Mouse (Mus musculus) heart, adult 2 months (tissue): ENCODE measurements at regions not wholly inside any gene's neighbourhood (a gene's known extent, or its start where the extent isn't known, plus 50 kb on each side); places are given as distances from the start of the nearest gene placed in this dataset.
A peak's percentile ranks its signal among the peaks of the same experiment; 100 is the strongest.

Experiments
- DNase-seq, 2 experiments: peaks; one replicate each; pipeline ENCODE4 v3.0.0; 2021
- H3K27ac ChIP-seq: fragments of 200-600 bp; 2 replicates; pipeline ENCODE4 v1.8.1; 2022
- H3K27me3 ChIP-seq: fragments of 200-500 bp; 2 replicates; pipeline ENCODE4 v1.6.1; 2012; ENCODE audit warnings: mild to moderate bottlenecking, low read length, inconsistent platforms, mixed read lengths; ENCODE audit not compliant: control insufficient read depth, insufficient read depth
- H3K36me3 ChIP-seq: fragments of 200-500 bp; 2 replicates; pipeline ENCODE4 v1.6.1; 2012; ENCODE audit warnings: low read length, inconsistent platforms; ENCODE audit not compliant: control insufficient read depth, insufficient read depth
- H3K4me1 ChIP-seq: fragments of 200-500 bp; 2 replicates; pipeline ENCODE4 v1.6.1; 2011; ENCODE audit warnings: low read length; ENCODE audit not compliant: control insufficient read depth, insufficient read depth
- H3K4me3 ChIP-seq: fragments of 200-600 bp; 2 replicates; pipeline ENCODE4 v1.8.1; 2022
- H3K79me2 ChIP-seq: fragments of 200-500 bp; replicated peaks from 2 replicates; pipeline ENCODE4 v1.6.1; 2012; ENCODE audit warnings: mild to moderate bottlenecking, inconsistent platforms, low read length, moderate library complexity, mixed read lengths; ENCODE audit not compliant: control insufficient read depth, insufficient read depth
- H3K9ac ChIP-seq: fragments of 200-500 bp; 2 replicates; pipeline ENCODE4 v1.6.1; 2012; ENCODE audit warnings: low read depth, mild to moderate bottlenecking, control low read depth, inconsistent platforms, low read length, mixed read lengths
- CTCF ChIP-seq: fragments of 200-600 bp; IDR thresholded peaks from 2 replicates; pipeline ENCODE4 v1.8.1; 2022; ENCODE audit warnings: antibody characterized with exemption, mild to moderate bottlenecking, moderate library complexity
- EP300 ChIP-seq: fragments of 200-500 bp; IDR thresholded peaks from 2 replicates; pipeline ENCODE4 v1.6.1; 2011; ENCODE audit warnings: low read depth, low read length, control low read depth; ENCODE audit not compliant: insufficient read depth
- POLR2A ChIP-seq: fragments of 200-500 bp; IDR thresholded peaks from 2 replicates; pipeline ENCODE4 v1.6.1; 2011; ENCODE audit warnings: mild to moderate bottlenecking, low read depth, low read length, control low read depth; ENCODE audit not compliant: insufficient read depth
- WGBS: fragments of 180-500 bp; shearing (Covaris S2); methylation state at CpG from one replicate; pipeline ENCODE4 v1.1.7; 2018; 5-methylcytosine and 5-hydroxymethylcytosine counted together
- intact Hi-C: fragments of 180-260 bp; cut with DNase I; formaldehyde crosslinking; loops from one replicate; pipeline ENCODE4 v1.15.1; 2025

GRCm38 (mm10) chr14:71491201-71491600 is 891.6 kb upstream of the Fam160b2 start:
- H3K4me1 ChIP-seq, result no peaks in the 10 kb centered on the region
- WGBS, result 83% methylated on average over 7 of the region's 7 CpGs
- H3K79me2 ChIP-seq, result no peaks in the 10 kb centered on the region
- H3K36me3 ChIP-seq, result no peaks in the 10 kb centered on the region
- no peak for DNase-seq
- no peak overlapping the region for H3K27ac ChIP-seq
- intact Hi-C loops, result no loop called here
- no peaks in the 10 kb centered on the region for H3K27me3 ChIP-seq
- no peak for TF ChIP-seq EP300
- no peak for TF ChIP-seq POLR2A
- TF ChIP-seq CTCF, result no peak
- H3K4me3 ChIP-seq, result no peak overlapping the region
- no peak overlapping the region for H3K9ac ChIP-seq

- WGBS, result 69% methylated on average over 12 of the region's 12 CpGs
- H3K27me3 ChIP-seq, result no peaks in the 10 kb centered on the region
- intact Hi-C loops, result no loop called here
Measured at GRCm38 (mm10) chr14:71486176-71486970, 886.7 kb upstream of the Fam160b2 start.

GRCm38 (mm10) chr14:71475656-71476055 is 876.0 kb upstream of the Fam160b2 start:
- WGBS, result 49% methylated on average over 2 of the region's 2 CpGs

More at GRCm38 (mm10) chr14:71486176-71486970, 886.7 kb upstream of the Fam160b2 start:
- Histone ChIP-seq H3K27ac (no peak overlapping the region), H3K4me1 (no peaks in the 10 kb centered on the region), H3K9ac (no peak overlapping the region), H3K4me3 (no peak overlapping the region), H3K36me3 (no peaks in the 10 kb centered on the region), H3K79me2 (no peaks in the 10 kb centered on the region)
- DNase-seq, result no peak
- TF ChIP-seq POLR2A, result no peak
- no peak for TF ChIP-seq CTCF
- TF ChIP-seq EP300, result no peak

GRCm38 (mm10) chr14:71473907-71474306 is 874.3 kb upstream of the Fam160b2 start:
- WGBS, result 52% methylated on average over 6 of the region's 6 CpGs
- intact Hi-C loops, result no loop called here
- Histone ChIP-seq H3K27ac (no peak overlapping the region), H3K79me2 (no peaks in the 10 kb centered on the region), H3K27me3 (no peaks in the 10 kb centered on the region), H3K4me3 (no peak overlapping the region), H3K4me1 (no peaks in the 10 kb centered on the region), H3K36me3 (no peaks in the 10 kb centered on the region), H3K9ac (no peak overlapping the region)
- peak; percentile 21 to 29 for DNase-seq
- TF ChIP-seq POLR2A (no peak), CTCF (no peak), EP300 (no peak)

More at GRCm38 (mm10) chr14:71475656-71476055, 876.0 kb upstream of the Fam160b2 start:
- TF ChIP-seq CTCF (peak; percentile 64), EP300 (no peak), POLR2A (no peak)
- Histone ChIP-seq H3K4me3 (no peak overlapping the region), H3K9ac (no peak overlapping the region), H3K27me3 (no peaks in the 10 kb centered on the region), H3K79me2 (no peaks in the 10 kb centered on the region), H3K4me1 (no peaks in the 10 kb centered on the region), H3K36me3 (no peaks in the 10 kb centered on the region), H3K27ac (no peak overlapping the region)
- intact Hi-C loops, result loop anchor here (5.0 kb wide), 1 partner anchor 197 kb away; no protein-coding TSS in a partner anchor
- DNase-seq, result peak in 1 of 2 experiments; percentile 7

GRCm38 (mm10) chr14:71432364-71432763 is 832.7 kb upstream of the Fam160b2 start:
- 64% methylated on average over 2 of the region's 2 CpGs for WGBS
- Histone ChIP-seq H3K79me2 (no peaks in the 10 kb centered on the region), H3K27me3 (no peaks in the 10 kb centered on the region), H3K36me3 (no peaks in the 10 kb centered on the region), H3K9ac (no peak overlapping the region), H3K4me3 (no peak overlapping the region), H3K27ac (no peak overlapping the region), H3K4me1 (no peaks in the 10 kb centered on the region)
- intact Hi-C loops, result no loop called here
- no peak for DNase-seq
- TF ChIP-seq POLR2A (no peak), CTCF (no peak), EP300 (no peak)
